Mouse (Mus musculus) limb, embryonic 12.5 days (tissue): ENCODE data around the gene Rnf144a. TPM values are rescaled to one million over a fixed set of nuclear protein-coding genes. Genes with fewer than 3 reads are reported as not detected.

Experiments used
- ATAC-seq: fragments of 200-750 bp; cut with Nextera tagmentation; 2 replicates; pipeline ENCODE4 v1.8.0; 2017; ENCODE audit warnings: low read depth, moderate TSS enrichment; ENCODE audit not compliant: insufficient number of reproducible peaks, insufficient read depth, low FRiP score, low TSS enrichment
- H3K27ac ChIP-seq: fragments of 300-500 bp; sonication (generic); 2 replicates; pipeline ENCODE4 v1.5.1; 2016; ENCODE audit warnings: mild to moderate bottlenecking, moderate library complexity
- H3K27me3 ChIP-seq: fragments of 300-500 bp; sonication (generic); 2 replicates; pipeline ENCODE4 v1.6.1; 2016; ENCODE audit warnings: mild to moderate bottlenecking, moderate library complexity
- H3K36me3 ChIP-seq: fragments of 300-500 bp; sonication (generic); 2 replicates; pipeline ENCODE4 v1.6.1; 2016; ENCODE audit warnings: mild to moderate bottlenecking, moderate library complexity
- H3K4me1 ChIP-seq: fragments of 300-500 bp; sonication (generic); replicated peaks from 2 replicates; pipeline ENCODE4 v1.6.1; 2016
- H3K4me2 ChIP-seq: fragments of 300-500 bp; sonication (generic); 2 replicates; pipeline ENCODE4 v1.6.1; 2016; ENCODE audit warnings: mild to moderate bottlenecking, moderate library complexity
- H3K4me3 ChIP-seq: fragments of 300-500 bp; sonication (generic); replicated peaks from 2 replicates; pipeline ENCODE4 v1.5.1; 2016; ENCODE audit warnings: mild to moderate bottlenecking
- H3K9ac ChIP-seq: fragments of 300-500 bp; sonication (generic); replicated peaks from 2 replicates; pipeline ENCODE4 v1.6.1; 2016; ENCODE audit warnings: mild to moderate bottlenecking, moderate library complexity
- H3K9me3 ChIP-seq: fragments of 300-500 bp; sonication (generic); 2 replicates; pipeline ENCODE4 v1.6.1; 2016; ENCODE audit warnings: mild to moderate bottlenecking, moderate library complexity
- WGBS: fragments of 180-500 bp; shearing (Covaris S2); methylation state at CpG from one replicate; pipeline ENCODE4 v1.1.7; 2016; 5-methylcytosine and 5-hydroxymethylcytosine counted together
- polyA plus RNA-seq: library from polyadenylated mRNA; unstranded; fragments of >200 nt; fragmentation: Nextera tagmentation; extraction: Ambion mirVana; gene quantifications from 2 replicates; pipeline ENCODE4 v1.2.1, GENCODE M21; 2016

The Rnf144a gene
- polyA plus RNA-seq, 1 experiment from 2014 or later, result 63.4 TPM

DNA sequence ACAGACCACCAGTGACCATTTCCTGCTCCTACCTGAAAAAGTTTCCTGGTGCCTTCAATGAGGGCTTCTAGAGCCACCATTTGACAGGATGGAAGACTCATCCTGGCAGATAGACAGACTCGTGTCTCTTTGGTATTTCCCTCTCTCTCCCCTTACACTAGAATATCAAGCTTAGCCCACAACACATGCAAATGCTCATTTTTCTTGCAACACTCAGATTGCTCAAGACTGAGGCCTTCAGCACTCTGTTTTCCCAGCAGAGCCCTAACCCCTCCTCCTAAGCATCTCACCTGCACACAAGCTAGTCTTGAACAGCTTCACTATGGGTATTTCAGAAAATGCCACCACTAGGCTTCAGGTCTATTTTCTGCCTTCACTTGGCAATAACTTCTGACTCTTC lies 23.9 kb downstream of the Rnf144a start:
- 83% methylated on average over 1 of the region's 1 CpGs for WGBS
- Histone ChIP-seq H3K27me3 (no peaks in the 10 kb centered on the region), H3K9ac (no peak overlapping the region), H3K4me1 (peaks cover 30% of the 10 kb centered on the region), H3K27ac (no peak overlapping the region), H3K4me3 (no peak overlapping the region), H3K4me2 (no peak overlapping the region), H3K36me3 (peaks cover 43% of the 10 kb centered on the region), H3K9me3 (no peaks in the 10 kb centered on the region)
- ATAC-seq, result no peak

DNA sequence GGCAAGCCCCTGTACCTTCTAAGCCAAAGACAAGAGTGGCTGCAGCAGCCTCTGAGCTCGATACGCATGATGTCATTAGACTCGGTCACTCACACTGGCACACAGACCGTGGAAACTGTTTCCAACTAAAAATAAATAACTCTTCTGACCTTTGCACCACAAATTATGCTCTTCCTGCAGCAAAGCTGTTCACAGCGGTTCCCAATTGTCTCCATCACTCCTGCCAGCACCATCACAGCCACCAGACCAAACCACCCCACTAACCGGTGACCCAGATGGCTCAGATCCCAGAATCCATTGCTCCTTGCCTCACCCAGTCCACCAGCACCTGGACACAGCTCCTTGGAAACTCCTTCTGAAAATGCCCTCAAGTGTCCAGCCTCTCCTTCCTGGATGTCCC lies 27.5 kb downstream of the Rnf144a start:
- 0 out of 2 replicates have a peak overlapping the region, but pooled peaks have one; percentile 18 for H3K27ac ChIP-seq
- H3K4me3 ChIP-seq, result no peak overlapping the region
- H3K36me3 ChIP-seq, result peaks cover 78% of the 10 kb centered on the region
- no peak overlapping the region for H3K9ac ChIP-seq
- ATAC-seq, result no peak
- H3K9me3 ChIP-seq, result no peaks in the 10 kb centered on the region
- WGBS, result 78% methylated on average over 6 of the region's 6 CpGs
- H3K27me3 ChIP-seq, result no peaks in the 10 kb centered on the region
- no peak overlapping the region for H3K4me2 ChIP-seq
- H3K4me1 ChIP-seq, result peaks cover 2% of the 10 kb centered on the region; the same call in 1 of the 2 replicates

DNA sequence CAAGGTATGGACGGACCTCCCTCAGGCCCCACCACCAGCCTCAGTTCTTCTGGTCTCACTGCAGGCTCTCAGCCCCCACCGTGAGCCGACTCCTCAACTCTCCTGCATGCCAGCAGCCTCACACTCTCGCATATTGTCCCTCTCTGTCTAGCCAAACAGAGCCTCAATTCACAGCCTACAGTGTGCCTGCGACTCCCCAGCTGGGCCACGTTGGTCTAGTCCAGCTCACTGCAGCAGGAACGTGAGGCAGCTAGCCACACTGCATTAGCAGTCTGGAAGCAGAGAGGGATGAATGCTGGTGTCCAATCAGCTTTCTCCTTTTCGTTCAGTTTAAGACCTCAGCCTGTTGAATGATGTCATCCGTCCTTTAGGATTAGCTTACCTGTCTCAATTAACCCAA lies 28.1 kb downstream of the Rnf144a start:
- H3K36me3 ChIP-seq, result peaks cover 80% of the 10 kb centered on the region
- peaks cover 2% of the 10 kb centered on the region; the same call in 1 of the 2 replicates for H3K4me1 ChIP-seq
- H3K4me3 ChIP-seq, result no peak overlapping the region
- H3K27me3 ChIP-seq, result no peaks in the 10 kb centered on the region
- no peak overlapping the region for H3K9ac ChIP-seq
- no peaks in the 10 kb centered on the region for H3K9me3 ChIP-seq
- ATAC-seq, result no peak
- H3K27ac ChIP-seq, result no peak overlapping the region
- WGBS, result 79% methylated on average over 9 of the region's 9 CpGs
- H3K4me2 ChIP-seq, result no peak overlapping the region

DNA sequence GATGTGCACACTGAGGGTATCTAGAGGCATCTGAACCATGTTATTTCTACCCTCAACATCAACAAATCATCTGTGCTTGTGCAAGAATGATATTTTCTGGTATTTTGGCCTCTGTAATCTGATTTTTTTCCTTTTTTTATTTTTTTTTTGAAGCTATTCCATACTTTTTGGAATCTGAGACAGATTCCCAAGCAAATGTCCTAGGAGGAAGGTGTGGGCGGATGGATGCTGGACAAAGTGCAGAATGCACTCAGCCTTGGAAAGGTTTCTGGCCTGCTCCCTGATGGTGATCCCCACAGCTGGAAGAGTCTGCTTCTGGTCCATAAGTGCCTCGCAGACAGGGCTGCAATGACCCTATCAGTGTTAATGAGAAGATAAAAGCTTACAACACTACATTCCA lies 28.9 kb downstream of the Rnf144a start:
- H3K4me3 ChIP-seq, result no peak overlapping the region
- H3K36me3 ChIP-seq, result peaks cover 85% of the 10 kb centered on the region
- WGBS, result 78% methylated on average over 2 of the region's 2 CpGs

DNA sequence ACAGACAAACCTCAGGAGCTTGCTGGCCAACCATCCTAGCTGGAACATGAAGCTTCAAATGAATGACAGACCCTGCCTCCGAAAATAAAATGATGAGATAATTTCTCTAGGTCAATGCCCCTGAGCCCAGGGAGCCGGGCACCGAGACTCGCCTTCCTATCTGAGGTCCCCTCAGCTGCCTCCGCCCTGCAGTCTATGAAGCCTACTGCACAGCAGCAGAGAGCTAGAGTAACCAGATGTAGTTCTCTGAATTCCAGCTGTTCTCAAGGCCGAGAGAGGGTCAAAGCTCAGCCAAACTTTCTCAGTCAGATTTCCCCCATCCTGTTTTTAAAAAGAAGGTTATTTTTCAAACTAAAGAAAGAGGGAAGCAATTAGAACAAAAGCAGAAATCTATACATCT lies 29.3 kb downstream of the Rnf144a start:
- H3K27ac ChIP-seq, result 0 out of 2 replicates have a peak overlapping the region, but pooled peaks have one; percentile 8

More for the DNA sequence above, 28.9 kb downstream of the Rnf144a start:
- Histone ChIP-seq H3K4me1 (0 out of 2 replicates have a peak, but pooled peaks cover 2% of the 10 kb centered on the region), H3K9me3 (no peaks in the 10 kb centered on the region), H3K27ac (peak overlapping the region; percentile 12; the same call in 1 of the 2 replicates), H3K9ac (no peak overlapping the region), H3K4me2 (no peak overlapping the region), H3K27me3 (no peaks in the 10 kb centered on the region)
- ATAC-seq, result no peak

DNA sequence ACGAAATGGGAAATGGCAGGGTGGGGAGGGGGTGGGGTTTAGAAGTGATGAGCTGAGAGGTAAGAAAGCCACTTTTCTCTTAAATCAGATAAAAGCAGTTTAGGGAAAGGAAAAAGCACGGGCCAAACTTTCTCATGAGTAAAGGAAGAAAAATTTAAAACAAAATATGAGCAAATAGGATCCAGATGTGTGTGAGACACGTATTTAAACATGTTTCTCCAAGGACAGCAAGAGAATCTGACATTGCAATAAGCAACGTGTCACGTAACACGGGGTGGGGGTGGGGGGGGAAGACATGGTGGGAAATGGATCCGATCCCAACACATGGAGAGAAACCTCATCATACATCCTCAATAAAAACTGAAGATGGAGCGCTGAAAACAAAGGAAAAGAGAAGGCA lies 33.3 kb downstream of the Rnf144a start:
- Histone ChIP-seq H3K27me3 (no peaks in the 10 kb centered on the region), H3K4me3 (no peak overlapping the region), H3K27ac (no peak overlapping the region), H3K9me3 (no peaks in the 10 kb centered on the region), H3K4me2 (no peak overlapping the region), H3K36me3 (peaks cover 90% of the 10 kb centered on the region), H3K4me1 (peaks cover 6% of the 10 kb centered on the region; the same call in 1 of the 2 replicates), H3K9ac (no peak overlapping the region)
- 76% methylated on average over 8 of the region's 8 CpGs for WGBS
- no peak for ATAC-seq

More for the DNA sequence above, 29.3 kb downstream of the Rnf144a start:
- Histone ChIP-seq H3K9ac (no peak overlapping the region), H3K4me3 (no peak overlapping the region), H3K27me3 (no peaks in the 10 kb centered on the region), H3K4me1 (peaks cover 5% of the 10 kb centered on the region; the same call in 1 of the 2 replicates), H3K4me2 (no peak overlapping the region), H3K9me3 (no peaks in the 10 kb centered on the region), H3K36me3 (peaks cover 89% of the 10 kb centered on the region)
- ATAC-seq, result no peak
- WGBS, result 86% methylated on average over 6 of the region's 6 CpGs

DNA sequence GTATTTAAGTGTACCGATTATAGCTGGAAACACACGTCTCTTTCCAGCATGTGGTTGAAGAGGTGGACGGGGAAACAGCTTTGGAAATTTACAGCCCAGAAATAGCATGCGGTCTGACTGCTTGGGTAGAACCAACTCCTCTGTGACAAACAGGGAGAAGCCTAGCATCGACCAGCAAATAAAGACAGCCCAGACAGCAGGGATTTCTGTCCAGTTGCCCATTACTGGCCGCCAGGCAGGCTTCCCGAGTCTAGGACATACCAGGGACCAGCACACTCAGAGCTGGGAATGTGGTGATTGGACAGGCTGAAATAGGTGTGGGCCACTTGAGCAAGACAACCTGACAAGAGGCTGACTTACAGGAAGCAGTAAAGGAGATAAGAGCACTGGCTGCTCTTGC lies 35.3 kb downstream of the Rnf144a start:
- no peak overlapping the region for H3K4me2 ChIP-seq
- H3K36me3 ChIP-seq, result peaks cover 86% of the 10 kb centered on the region
- no peaks in the 10 kb centered on the region for H3K27me3 ChIP-seq
- H3K4me3 ChIP-seq, result no peak overlapping the region
- no peak for ATAC-seq
- no peak overlapping the region for H3K9ac ChIP-seq
- no peaks in the 10 kb centered on the region for H3K9me3 ChIP-seq
- no peak overlapping the region for H3K27ac ChIP-seq
- 75% methylated on average over 7 of the region's 7 CpGs for WGBS
- peaks cover 6% of the 10 kb centered on the region; the same call in 1 of the 2 replicates for H3K4me1 ChIP-seq

DNA sequence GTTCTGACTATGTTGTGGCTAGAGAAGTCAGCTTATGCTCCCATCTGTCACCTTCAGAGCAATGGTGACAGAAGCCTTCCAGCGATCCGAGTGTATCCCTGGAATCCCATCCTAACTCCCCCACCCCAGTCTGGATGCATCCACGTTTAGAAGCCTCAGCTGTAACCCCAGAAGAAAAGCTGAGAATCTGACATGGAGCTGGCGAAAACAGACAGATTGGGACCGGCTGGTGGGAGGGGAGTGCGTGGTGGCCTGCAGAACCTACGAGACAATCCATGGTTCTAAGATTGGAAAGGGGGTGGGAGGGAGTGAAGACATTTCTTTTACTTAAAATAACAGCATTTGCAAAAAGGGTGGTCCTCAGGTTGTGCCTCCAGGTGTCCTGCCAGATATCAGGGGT lies 37.4 kb downstream of the Rnf144a start:
- no peak for ATAC-seq
- Histone ChIP-seq H3K4me3 (no peak overlapping the region), H3K9ac (no peak overlapping the region), H3K4me1 (peaks cover 6% of the 10 kb centered on the region; the same call in 1 of the 2 replicates), H3K4me2 (no peak overlapping the region), H3K27me3 (no peaks in the 10 kb centered on the region), H3K9me3 (no peaks in the 10 kb centered on the region), H3K27ac (no peak overlapping the region), H3K36me3 (peaks cover 82% of the 10 kb centered on the region)
- 91% methylated on average over 7 of the region's 7 CpGs for WGBS

DNA sequence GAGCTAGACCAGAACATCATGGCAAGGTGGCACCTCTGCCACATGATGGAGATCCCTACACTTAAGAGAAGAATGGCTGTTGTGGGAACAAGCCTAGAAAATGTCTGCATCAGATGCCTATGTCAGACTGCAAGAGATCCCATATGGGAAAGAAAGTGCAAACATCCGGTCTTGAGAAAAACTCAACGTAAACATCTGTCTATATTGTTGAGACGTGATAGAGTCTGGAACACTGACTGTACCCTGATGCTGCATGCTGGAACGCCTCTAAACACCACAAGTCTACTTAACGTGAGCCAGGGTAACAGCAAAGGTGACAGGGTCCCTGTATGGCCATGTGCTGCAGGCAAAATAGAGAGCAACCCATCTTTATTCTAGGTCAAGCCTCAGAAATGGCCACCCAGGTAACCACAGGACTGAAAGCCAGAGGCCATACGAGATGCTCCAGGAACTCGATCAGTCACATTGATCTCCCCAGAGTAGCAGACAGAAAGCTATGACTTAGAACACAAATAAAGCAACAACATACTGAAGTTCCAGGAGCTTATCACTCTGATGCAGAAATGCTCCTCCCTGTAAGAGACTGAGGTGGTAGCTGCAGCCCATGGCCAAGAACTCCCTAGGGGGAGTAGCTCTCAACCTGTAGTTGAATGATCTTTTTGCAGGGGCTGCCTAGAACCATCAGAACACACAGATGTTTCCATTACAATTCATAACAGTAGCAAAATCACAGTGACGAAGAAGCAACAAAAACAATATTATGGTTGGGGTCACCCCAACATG lies 38.3 kb downstream of the Rnf144a start:
- no peaks in the 10 kb centered on the region for H3K9me3 ChIP-seq
- H3K36me3 ChIP-seq, result peaks cover 83% of the 10 kb centered on the region
- H3K9ac ChIP-seq, result no peak overlapping the region
- H3K4me1 ChIP-seq, result peaks cover 6% of the 10 kb centered on the region; the same call in 1 of the 2 replicates
- WGBS, result 95% methylated on average over 8 of the region's 8 CpGs
- ATAC-seq, result no peak
- H3K27me3 ChIP-seq, result no peaks in the 10 kb centered on the region
- H3K4me3 ChIP-seq, result no peak overlapping the region
- no peak overlapping the region for H3K4me2 ChIP-seq
- H3K27ac ChIP-seq, result no peak overlapping the region

DNA sequence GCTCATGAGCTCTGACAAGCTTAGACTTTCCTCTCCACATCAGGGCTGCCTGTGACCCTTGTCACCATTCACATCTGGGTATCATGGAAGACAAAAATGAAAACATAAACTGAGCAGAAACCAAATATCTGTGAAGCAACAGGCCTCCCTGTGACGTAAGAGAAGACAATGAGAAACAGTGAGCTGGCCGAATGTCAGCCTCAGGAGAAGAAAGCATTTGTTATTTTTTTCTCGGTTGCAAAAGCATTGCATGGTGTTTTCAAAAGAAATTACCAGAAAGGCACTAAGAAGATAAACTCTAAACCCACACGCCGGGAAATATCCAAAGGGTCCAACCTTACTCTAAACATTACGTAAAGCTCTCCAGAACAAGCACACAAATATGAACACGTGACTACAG lies 41.3 kb downstream of the Rnf144a start:
- no peak overlapping the region for H3K4me2 ChIP-seq
- no peak overlapping the region for H3K9ac ChIP-seq
- H3K4me3 ChIP-seq, result no peak overlapping the region
- H3K9me3 ChIP-seq, result no peaks in the 10 kb centered on the region
- no peak overlapping the region for H3K27ac ChIP-seq
- peaks cover 61% of the 10 kb centered on the region for H3K36me3 ChIP-seq
- no peaks in the 10 kb centered on the region for H3K27me3 ChIP-seq
- H3K4me1 ChIP-seq, result peaks cover 5% of the 10 kb centered on the region; the same call in 1 of the 2 replicates
- WGBS, result 90% methylated on average over 7 of the region's 7 CpGs
- no peak for ATAC-seq

DNA sequence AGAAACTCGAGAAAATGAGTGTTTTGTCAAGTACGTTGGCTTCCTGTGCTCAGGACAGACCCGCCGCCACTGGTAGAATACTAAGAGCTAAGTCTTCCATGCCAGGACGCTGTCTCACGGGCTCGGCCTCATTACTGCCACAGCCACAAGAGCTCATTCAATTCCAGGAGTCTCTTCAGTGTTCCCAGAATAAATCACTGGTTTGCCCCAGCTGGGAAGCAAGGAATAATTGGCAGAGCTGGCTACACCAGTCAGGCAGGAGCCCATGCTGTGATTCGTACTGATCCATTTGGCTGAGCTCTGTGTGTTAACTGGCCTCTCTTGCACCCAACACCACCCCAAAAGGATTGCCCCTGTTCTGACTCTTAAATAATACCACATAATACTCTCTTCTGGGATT lies 45.0 kb downstream of the Rnf144a start:
- H3K9me3 ChIP-seq, result no peaks in the 10 kb centered on the region
- H3K36me3 ChIP-seq, result peaks cover 33% of the 10 kb centered on the region; the same call in 1 of the 2 replicates
- no peaks in the 10 kb centered on the region for H3K27me3 ChIP-seq
- H3K4me3 ChIP-seq, result no peak overlapping the region
- WGBS, result 86% methylated on average over 8 of the region's 8 CpGs
- H3K4me1 ChIP-seq, result peaks cover 8% of the 10 kb centered on the region
- no peak overlapping the region for H3K4me2 ChIP-seq
- H3K27ac ChIP-seq, result no peak overlapping the region
- no peak overlapping the region for H3K9ac ChIP-seq
- ATAC-seq, result no peak
